Mouse (Mus musculus): ENCODE measurements around the gene Fnip2. TPM values are rescaled to one million over a fixed set of nuclear protein-coding genes. Genes with fewer than 3 reads are reported as not detected.

Gene Fnip2
- polyA plus RNA-seq, 1 experiment from 2014 or later, result 2.0 TPM

GRCm38 (mm10) chr3:79440976-79441491, 126.6 kb downstream of the Fnip2 start:
- Histone ChIP-seq H3K4me1 (ENCODE audit: control insufficient read depth, insufficient read depth, low read length) (no peaks in the 10 kb centered on the region), H3K4me3 (ENCODE audit: low read depth, low read length) (no peak overlapping the region), H3K9me3 (ENCODE audit: control insufficient read depth, low read length) (no peaks in the 10 kb centered on the region), H3K9ac (ENCODE audit: low read depth, low read length) (no peak overlapping the region), H3K36me3 (ENCODE audit: control insufficient read depth, insufficient read depth, low read length) (no peaks in the 10 kb centered on the region), H3K4me2 (ENCODE audit: low read depth, low read length) (no peak overlapping the region), H3K27ac (replicated peaks; ENCODE audit: low read depth, low read length) (no peak overlapping the region), H3K27me3 (replicated peaks; ENCODE audit: control insufficient read depth, insufficient read depth, low read length) (no peaks in the 10 kb centered on the region)
- WGBS, result 67% methylated on average over 12 of the region's 12 CpGs
- DNase-seq (ENCODE audit: low spot score) (peak; percentile 24), ATAC-seq (ENCODE audit: low read depth) (no peak)

DNA sequence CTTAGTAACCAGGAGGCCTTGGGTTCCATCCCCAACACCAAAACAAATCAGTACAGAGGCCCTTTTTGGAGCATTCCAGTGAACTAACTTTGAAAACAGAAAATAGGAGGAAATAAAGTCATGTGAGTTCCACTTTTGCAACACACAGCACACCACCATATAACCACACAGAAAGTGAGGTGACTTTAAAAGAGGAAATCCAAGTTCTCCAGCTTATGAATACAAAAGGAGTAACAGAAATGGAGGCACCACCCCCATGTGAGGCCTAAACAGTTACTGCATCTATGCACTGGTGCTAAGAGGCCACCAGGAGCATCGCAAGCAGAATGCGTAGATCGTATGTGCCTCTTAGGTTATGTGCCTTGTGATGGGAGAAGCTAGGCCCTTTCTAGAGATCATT, 129.3 kb downstream of the Fnip2 start:
- ATAC-seq (ENCODE audit: low read depth) (no peak), DNase-seq (ENCODE audit: low spot score) (no peak)
- H3K27me3 ChIP-seq (replicated peaks; ENCODE audit: control insufficient read depth, insufficient read depth, low read length), result no peaks in the 10 kb centered on the region
- no peak overlapping the region for H3K4me2 ChIP-seq (ENCODE audit: low read depth, low read length)
- H3K4me3 ChIP-seq (ENCODE audit: low read depth, low read length), result no peak overlapping the region
- H3K9ac ChIP-seq (ENCODE audit: low read depth, low read length), result no peak overlapping the region
- 96% methylated on average over 3 of the region's 3 CpGs for WGBS
- H3K36me3 ChIP-seq (ENCODE audit: control insufficient read depth, insufficient read depth, low read length), result no peaks in the 10 kb centered on the region
- no peaks in the 10 kb centered on the region for H3K4me1 ChIP-seq (ENCODE audit: control insufficient read depth, insufficient read depth, low read length)
- H3K27ac ChIP-seq (replicated peaks; ENCODE audit: low read depth, low read length), result no peak overlapping the region
- no peaks in the 10 kb centered on the region for H3K9me3 ChIP-seq (ENCODE audit: control insufficient read depth, low read length)

GRCm38 (mm10) chr3:79436186-79436585, 131.4 kb downstream of the Fnip2 start:
- Histone ChIP-seq H3K9ac (ENCODE audit: low read depth, low read length) (no peak overlapping the region), H3K9me3 (ENCODE audit: control insufficient read depth, low read length) (no peaks in the 10 kb centered on the region), H3K27ac (replicated peaks; ENCODE audit: low read depth, low read length) (no peak overlapping the region), H3K4me2 (ENCODE audit: low read depth, low read length) (no peak overlapping the region), H3K4me1 (ENCODE audit: control insufficient read depth, insufficient read depth, low read length) (no peaks in the 10 kb centered on the region), H3K4me3 (ENCODE audit: low read depth, low read length) (no peak overlapping the region), H3K36me3 (ENCODE audit: control insufficient read depth, insufficient read depth, low read length) (no peaks in the 10 kb centered on the region), H3K27me3 (replicated peaks; ENCODE audit: control insufficient read depth, insufficient read depth, low read length) (no peaks in the 10 kb centered on the region)
- ATAC-seq (ENCODE audit: low read depth) (no peak), DNase-seq (ENCODE audit: low spot score) (no peak)
- 71% methylated on average over 7 of the region's 7 CpGs for WGBS

- 59% methylated on average over 5 of the region's 5 CpGs for WGBS
- DNase-seq (ENCODE audit: low spot score) (no peak), ATAC-seq (ENCODE audit: low read depth) (no peak)
- Histone ChIP-seq H3K4me2 (ENCODE audit: low read depth, low read length) (no peak overlapping the region), H3K9me3 (ENCODE audit: control insufficient read depth, low read length) (no peaks in the 10 kb centered on the region), H3K27ac (replicated peaks; ENCODE audit: low read depth, low read length) (no peak overlapping the region), H3K36me3 (ENCODE audit: control insufficient read depth, insufficient read depth, low read length) (no peaks in the 10 kb centered on the region), H3K4me3 (ENCODE audit: low read depth, low read length) (no peak overlapping the region), H3K27me3 (replicated peaks; ENCODE audit: control insufficient read depth, insufficient read depth, low read length) (no peaks in the 10 kb centered on the region), H3K9ac (ENCODE audit: low read depth, low read length) (no peak overlapping the region), H3K4me1 (ENCODE audit: control insufficient read depth, insufficient read depth, low read length) (no peaks in the 10 kb centered on the region)
Measured at GRCm38 (mm10) chr3:79434985-79435384, 132.6 kb downstream of the Fnip2 start.

DNA sequence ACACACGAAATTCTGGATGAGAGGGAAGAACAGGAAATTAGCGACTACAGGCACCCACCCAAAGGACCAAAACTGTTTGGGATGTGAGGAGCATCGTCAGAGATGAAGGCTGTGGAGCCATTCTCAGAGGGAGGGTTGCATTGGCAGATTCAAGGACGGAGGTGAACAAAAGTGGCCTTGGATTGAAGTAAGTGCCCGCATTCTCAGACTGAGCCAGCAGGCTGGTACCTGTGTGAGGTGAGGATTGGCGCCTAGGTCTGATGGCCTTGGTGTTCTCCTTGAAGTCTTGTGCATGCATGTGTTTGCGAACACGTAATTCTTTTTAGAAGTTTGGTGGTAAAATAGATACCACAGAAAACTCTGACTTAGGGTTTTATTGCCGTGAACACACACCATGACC, 133.2 kb downstream of the Fnip2 start:
- ATAC-seq (ENCODE audit: low read depth) (no peak), DNase-seq (ENCODE audit: low spot score) (no peak)
- Histone ChIP-seq H3K27me3 (replicated peaks; ENCODE audit: control insufficient read depth, insufficient read depth, low read length) (no peaks in the 10 kb centered on the region), H3K27ac (replicated peaks; ENCODE audit: low read depth, low read length) (no peak overlapping the region), H3K36me3 (ENCODE audit: control insufficient read depth, insufficient read depth, low read length) (no peaks in the 10 kb centered on the region), H3K9ac (ENCODE audit: low read depth, low read length) (no peak overlapping the region), H3K4me2 (ENCODE audit: low read depth, low read length) (no peak overlapping the region), H3K9me3 (ENCODE audit: control insufficient read depth, low read length) (no peaks in the 10 kb centered on the region), H3K4me3 (ENCODE audit: low read depth, low read length) (no peak overlapping the region), H3K4me1 (ENCODE audit: control insufficient read depth, insufficient read depth, low read length) (no peaks in the 10 kb centered on the region)
- WGBS, result 81% methylated on average over 9 of the region's 9 CpGs

DNA sequence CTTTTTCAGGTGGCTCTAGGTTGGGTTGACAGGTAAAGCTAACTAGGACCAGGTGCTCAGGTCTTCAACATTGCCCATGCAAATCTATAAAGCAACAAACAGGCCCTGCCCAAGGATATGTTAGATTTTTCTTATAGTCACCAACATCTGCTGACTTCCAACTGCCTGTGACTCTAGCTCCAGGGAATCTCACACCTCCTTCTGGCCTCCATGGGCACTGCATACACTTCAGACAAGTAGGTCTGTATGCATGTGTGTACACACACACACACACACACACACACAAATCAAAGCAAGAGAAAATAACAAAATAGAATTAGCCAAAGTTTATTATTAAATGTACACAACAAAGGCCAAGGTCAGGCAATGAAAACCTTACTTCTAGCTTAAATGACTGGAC, 134.0 kb downstream of the Fnip2 start:
- no peak for ATAC-seq (ENCODE audit: low read depth)
- Histone ChIP-seq H3K4me3 (ENCODE audit: low read depth, low read length) (no peak overlapping the region), H3K27me3 (replicated peaks; ENCODE audit: control insufficient read depth, insufficient read depth, low read length) (no peaks in the 10 kb centered on the region), H3K4me2 (ENCODE audit: low read depth, low read length) (no peak overlapping the region), H3K36me3 (ENCODE audit: control insufficient read depth, insufficient read depth, low read length) (no peaks in the 10 kb centered on the region), H3K4me1 (ENCODE audit: control insufficient read depth, insufficient read depth, low read length) (no peaks in the 10 kb centered on the region), H3K9me3 (ENCODE audit: control insufficient read depth, low read length) (no peaks in the 10 kb centered on the region), H3K27ac (replicated peaks; ENCODE audit: low read depth, low read length) (no peak overlapping the region), H3K9ac (ENCODE audit: low read depth, low read length) (no peak overlapping the region)
- DNase-seq (ENCODE audit: low spot score), result no peak

DNA sequence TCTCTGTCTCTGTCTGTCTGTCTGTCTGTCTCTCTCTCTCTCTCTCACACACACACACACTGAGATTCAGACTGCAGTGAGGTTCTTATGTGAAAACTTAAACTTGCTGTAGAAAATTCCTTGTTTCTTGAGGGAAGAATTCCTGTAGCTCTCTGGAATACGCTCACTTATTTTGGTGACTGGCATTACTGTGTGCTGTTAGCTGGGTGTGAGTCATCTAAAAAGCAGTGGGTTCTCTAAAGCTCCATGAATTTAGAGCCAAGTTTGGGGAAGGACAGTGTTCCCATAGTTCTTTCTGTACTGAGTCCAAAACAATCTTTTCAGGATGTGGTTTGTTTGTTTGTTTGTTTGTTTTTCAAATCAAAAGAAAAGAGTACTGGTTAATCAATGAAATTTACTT, 142.2 kb downstream of the Fnip2 start:
- no peaks in the 10 kb centered on the region for H3K36me3 ChIP-seq (ENCODE audit: control insufficient read depth, insufficient read depth, low read length)
- no peak for DNase-seq (ENCODE audit: low spot score)
- H3K4me1 ChIP-seq (ENCODE audit: control insufficient read depth, insufficient read depth, low read length), result no peaks in the 10 kb centered on the region
- no peak overlapping the region for H3K4me2 ChIP-seq (ENCODE audit: low read depth, low read length)
- 68% methylated on average over 1 of the region's 1 CpGs for WGBS
- no peak for ATAC-seq (ENCODE audit: low read depth)
- no peaks in the 10 kb centered on the region for H3K27me3 ChIP-seq (replicated peaks; ENCODE audit: control insufficient read depth, insufficient read depth, low read length)
- H3K4me3 ChIP-seq (ENCODE audit: low read depth, low read length), result no peak overlapping the region
- H3K9ac ChIP-seq (ENCODE audit: low read depth, low read length), result no peak overlapping the region
- H3K27ac ChIP-seq (replicated peaks; ENCODE audit: low read depth, low read length), result no peak overlapping the region
- no peaks in the 10 kb centered on the region for H3K9me3 ChIP-seq (ENCODE audit: control insufficient read depth, low read length)

GRCm38 (mm10) chr3:79418921-79419320, 148.7 kb downstream of the Fnip2 start:
- ATAC-seq (ENCODE audit: low read depth) (no peak), DNase-seq (ENCODE audit: low spot score) (no peak)
- H3K4me2 ChIP-seq (ENCODE audit: low read depth, low read length), result no peak overlapping the region
- no peaks in the 10 kb centered on the region for H3K27me3 ChIP-seq (replicated peaks; ENCODE audit: control insufficient read depth, insufficient read depth, low read length)
- H3K4me1 ChIP-seq (ENCODE audit: control insufficient read depth, insufficient read depth, low read length), result peaks cover 3% of the 10 kb centered on the region; the same call in 1 of the 2 replicates
- no peak overlapping the region for H3K4me3 ChIP-seq (ENCODE audit: low read depth, low read length)
- H3K9me3 ChIP-seq (ENCODE audit: control insufficient read depth, low read length), result no peaks in the 10 kb centered on the region
- H3K9ac ChIP-seq (ENCODE audit: low read depth, low read length), result no peak overlapping the region
- WGBS, result 89% methylated on average over 14 of the region's 14 CpGs
- H3K27ac ChIP-seq (replicated peaks; ENCODE audit: low read depth, low read length), result no peak overlapping the region
- H3K36me3 ChIP-seq (ENCODE audit: control insufficient read depth, insufficient read depth, low read length), result no peaks in the 10 kb centered on the region

- Histone ChIP-seq H3K36me3 (ENCODE audit: control insufficient read depth, insufficient read depth, low read length) (no peaks in the 10 kb centered on the region), H3K9me3 (ENCODE audit: control insufficient read depth, low read length) (no peaks in the 10 kb centered on the region), H3K4me2 (ENCODE audit: low read depth, low read length) (no peak overlapping the region), H3K4me1 (ENCODE audit: control insufficient read depth, insufficient read depth, low read length) (peaks cover 4% of the 10 kb centered on the region; the same call in 1 of the 2 replicates), H3K27me3 (replicated peaks; ENCODE audit: control insufficient read depth, insufficient read depth, low read length) (no peaks in the 10 kb centered on the region), H3K27ac (replicated peaks; ENCODE audit: low read depth, low read length) (no peak overlapping the region), H3K4me3 (ENCODE audit: low read depth, low read length) (no peak overlapping the region), H3K9ac (ENCODE audit: low read depth, low read length) (no peak overlapping the region)
- ATAC-seq (ENCODE audit: low read depth) (peak; percentile 60; the same call in 1 of the 2 replicates), DNase-seq (ENCODE audit: low spot score) (peak; percentile 58)
- 34% methylated on average over 4 of the region's 4 CpGs for WGBS
Measured at GRCm38 (mm10) chr3:79416944-79417680, 150.5 kb downstream of the Fnip2 start.

Data from embryonic facial prominence, embryonic 14.5 days (tissue).